Mouse (Mus musculus) hindbrain, embryonic 15.5 days (tissue): ENCODE measurements around the gene Rph3a. TPM values are rescaled to one million over a fixed set of nuclear protein-coding genes. Genes with fewer than 3 reads are reported as not detected.
"Not testable (repeated sequence)": the region's sequence is repeated elsewhere in the genome, so short reads cannot be mapped to it uniquely, and the experiment has no call there.

Source experiments
- ATAC-seq: fragments of 200-750 bp; cut with Nextera tagmentation; 2 replicates; pipeline ENCODE4 v1.8.0; 2017; ENCODE audit warnings: low read depth, moderate number of reproducible peaks, moderate TSS enrichment; ENCODE audit not compliant: low FRiP score
- H3K27ac ChIP-seq: fragments of 300-500 bp; sonication (generic); replicated peaks from 2 replicates; pipeline ENCODE4 v1.5.1; 2015; ENCODE audit warnings: mild to moderate bottlenecking, inconsistent platforms
- H3K27me3 ChIP-seq: fragments of 300-500 bp; sonication (generic); 2 replicates; pipeline ENCODE4 v1.6.1; 2015; ENCODE audit warnings: control low read depth, inconsistent platforms
- H3K36me3 ChIP-seq: fragments of 300-500 bp; sonication (generic); 2 replicates; pipeline ENCODE4 v1.6.1; 2015; ENCODE audit warnings: control low read depth, inconsistent platforms
- H3K4me1 ChIP-seq: fragments of 300-500 bp; sonication (generic); replicated peaks from 2 replicates; pipeline ENCODE4 v1.6.1; 2015; ENCODE audit warnings: control low read depth, inconsistent platforms
- H3K4me2 ChIP-seq: fragments of 300-500 bp; sonication (generic); 2 replicates; pipeline ENCODE4 v1.6.1; 2015; ENCODE audit warnings: moderate library complexity, mild to moderate bottlenecking, inconsistent platforms
- H3K4me3 ChIP-seq: fragments of 300-500 bp; sonication (generic); 2 replicates; pipeline ENCODE4 v1.5.1; 2015; ENCODE audit warnings: mild to moderate bottlenecking, inconsistent platforms
- H3K9ac ChIP-seq: fragments of 300-500 bp; sonication (generic); 2 replicates; pipeline ENCODE4 v1.6.1; 2015; ENCODE audit warnings: inconsistent platforms
- H3K9me3 ChIP-seq: fragments of 300-500 bp; sonication (generic); 2 replicates; pipeline ENCODE4 v1.6.1; 2016; ENCODE audit warnings: control low read depth, inconsistent platforms
- WGBS: fragments of 180-500 bp; shearing (Covaris S2); methylation state at CpG from one replicate; pipeline ENCODE4 v1.1.7; 2015; 5-methylcytosine and 5-hydroxymethylcytosine counted together
- polyA plus RNA-seq: library from polyadenylated mRNA; unstranded; fragments of >200 nt; fragmentation: Nextera tagmentation; extraction: Ambion mirVana; gene quantifications from 2 replicates; pipeline ENCODE4 v1.2.1, GENCODE M21; 2015

Rph3a gene
- polyA plus RNA-seq, 1 experiment from 2014 or later = 31.9 TPM

DNA sequence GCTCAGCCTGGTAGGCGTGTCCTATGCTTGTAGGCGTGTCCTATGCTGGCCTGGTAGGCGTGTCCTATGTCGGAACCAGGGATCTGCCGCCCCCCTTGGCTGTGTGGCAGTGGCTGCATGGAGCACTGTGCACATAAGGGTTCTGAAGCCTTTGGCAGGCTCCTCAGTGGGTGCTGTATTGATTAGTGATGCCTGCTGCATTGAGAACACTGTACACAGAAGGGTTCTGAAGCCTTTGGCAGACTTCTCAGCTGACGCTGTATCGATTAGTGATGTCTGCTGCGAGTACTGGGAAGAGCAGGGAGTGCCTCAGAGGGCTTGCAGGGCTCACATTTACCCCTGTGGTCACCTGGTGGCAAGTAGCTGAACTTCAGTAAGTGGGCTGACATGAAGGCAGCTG is 71.3 kb downstream of the Rph3a start:
- no peak for ATAC-seq
- Histone ChIP-seq H3K9ac (no peak overlapping the region), H3K4me2 (no peak overlapping the region), H3K9me3 (no peaks in the 10 kb centered on the region), H3K4me3 (no peak overlapping the region), H3K27ac (no peak overlapping the region), H3K27me3 (no peaks in the 10 kb centered on the region), H3K36me3 (no peaks in the 10 kb centered on the region), H3K4me1 (no peaks in the 10 kb centered on the region)
- WGBS = 50% methylated on average over 8 of the region's 8 CpGs

DNA sequence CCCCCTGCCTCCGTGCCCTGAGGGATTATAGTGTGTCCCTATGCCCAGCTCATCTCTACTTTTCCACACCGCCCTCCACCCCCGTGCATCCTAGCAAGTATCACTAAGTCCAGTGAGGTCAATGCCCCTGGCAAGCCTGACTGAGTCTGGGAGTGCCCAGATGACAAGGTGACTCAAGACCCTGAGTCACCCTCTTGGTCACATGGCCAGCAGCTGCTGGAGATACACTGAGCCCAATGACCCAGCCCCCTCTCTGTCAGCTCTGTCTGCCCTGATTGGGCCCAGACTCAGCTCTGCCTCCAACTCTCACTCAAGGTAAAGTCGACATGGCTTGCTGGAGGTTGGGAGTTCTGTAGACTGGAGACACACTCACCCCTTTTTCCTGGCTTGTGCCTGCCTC is 72.1 kb downstream of the Rph3a start:
- no peak overlapping the region for H3K4me3 ChIP-seq
- no peak overlapping the region for H3K4me2 ChIP-seq
- no peaks in the 10 kb centered on the region for H3K4me1 ChIP-seq
- no peaks in the 10 kb centered on the region for H3K36me3 ChIP-seq
- H3K27me3 ChIP-seq = no peaks in the 10 kb centered on the region
- no peak overlapping the region for H3K9ac ChIP-seq
- ATAC-seq = no peak
- H3K9me3 ChIP-seq = no peaks in the 10 kb centered on the region
- WGBS = 87% methylated on average over 4 of the region's 4 CpGs
- H3K27ac ChIP-seq = no peak overlapping the region

DNA sequence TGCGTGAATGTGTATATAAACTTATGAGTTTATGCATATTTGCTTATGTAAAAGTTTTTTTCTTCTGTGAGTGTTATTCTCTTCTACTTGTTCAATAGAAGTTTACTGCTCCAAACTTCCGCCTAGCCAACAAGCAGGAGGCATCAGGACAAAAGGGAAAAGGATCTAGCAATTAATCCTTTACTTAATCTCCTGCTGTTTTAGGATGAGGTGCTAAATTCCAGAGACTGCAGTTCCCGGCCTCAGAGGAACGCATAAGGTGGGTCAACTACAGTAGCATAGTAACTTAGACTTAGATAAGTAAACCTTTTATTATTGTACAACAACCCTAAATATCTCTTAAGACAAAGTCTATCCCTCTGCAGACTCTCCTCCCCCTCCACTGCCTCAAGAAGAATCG is 75.9 kb downstream of the Rph3a start:
- no peaks in the 10 kb centered on the region for H3K36me3 ChIP-seq
- no peaks in the 10 kb centered on the region for H3K4me1 ChIP-seq
- H3K4me2 ChIP-seq = no peak overlapping the region
- no peak overlapping the region for H3K27ac ChIP-seq
- no peak for ATAC-seq
- no peak overlapping the region for H3K4me3 ChIP-seq
- no peaks in the 10 kb centered on the region for H3K9me3 ChIP-seq
- no peaks in the 10 kb centered on the region for H3K27me3 ChIP-seq
- 25% methylated on average over 5 of the region's 5 CpGs for WGBS
- H3K9ac ChIP-seq = no peak overlapping the region

- Histone ChIP-seq H3K27me3 (no peaks in the 10 kb centered on the region), H3K4me1 (no peaks in the 10 kb centered on the region), H3K9ac (no peak overlapping the region), H3K9me3 (no peaks in the 10 kb centered on the region), H3K27ac (no peak overlapping the region), H3K4me3 (no peak overlapping the region), H3K36me3 (no peaks in the 10 kb centered on the region), H3K4me2 (no peak overlapping the region)
- 0% methylated on average over 1 of the region's 1 CpGs for WGBS
- no peak for ATAC-seq
Measured at GRCm38 (mm10) chr5:120927036-120927435, 82.9 kb downstream of the Rph3a start.

DNA sequence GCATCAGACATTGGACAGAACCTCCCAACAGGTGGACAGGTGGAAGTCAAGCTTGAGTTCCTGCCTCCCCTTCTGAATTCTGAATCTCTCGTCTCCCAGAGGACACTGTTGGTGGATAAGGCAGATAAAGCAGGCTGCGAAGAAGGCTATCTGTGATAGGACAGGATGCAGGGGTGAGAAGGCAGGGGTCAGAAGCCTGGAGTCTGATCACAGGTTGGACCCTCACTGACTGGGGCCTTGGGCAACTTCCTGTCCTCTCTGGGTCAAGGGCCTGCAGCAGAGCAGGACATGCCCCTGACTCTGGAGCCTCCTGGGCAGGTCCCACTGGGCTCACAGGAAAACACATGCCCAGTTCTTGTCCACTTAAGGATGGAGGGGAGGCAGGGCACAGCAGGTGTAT is 83.6 kb downstream of the Rph3a start:
- H3K9me3 ChIP-seq, H3K4me1 ChIP-seq, H3K36me3 ChIP-seq, H3K4me3 ChIP-seq, H3K27ac ChIP-seq, H3K4me2 ChIP-seq, ATAC-seq, H3K27me3 ChIP-seq, H3K9ac ChIP-seq: not testable (repeated sequence)
- WGBS = 77% methylated on average over 2 of the region's 2 CpGs

DNA sequence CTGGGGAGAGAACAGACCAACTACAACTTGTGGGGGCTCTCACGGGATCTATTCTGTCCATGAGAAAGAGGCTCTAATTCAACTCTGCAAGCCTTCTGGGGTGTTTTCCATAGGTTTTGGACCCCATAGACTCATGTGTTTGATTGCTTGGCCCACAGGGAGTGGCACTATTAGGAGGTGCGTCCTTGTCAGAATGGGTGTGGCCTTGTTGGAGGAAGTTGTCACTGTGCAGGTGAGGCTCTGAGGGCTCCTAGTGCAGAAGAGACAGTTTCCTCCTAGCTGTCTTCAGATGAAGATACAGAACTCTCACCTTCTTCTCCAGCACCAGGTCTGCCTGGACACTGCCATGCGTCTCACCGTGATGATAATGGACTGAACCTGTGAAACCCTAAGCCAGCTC is 85.4 kb downstream of the Rph3a start:
- WGBS = 82% methylated on average over 4 of the region's 4 CpGs

DNA sequence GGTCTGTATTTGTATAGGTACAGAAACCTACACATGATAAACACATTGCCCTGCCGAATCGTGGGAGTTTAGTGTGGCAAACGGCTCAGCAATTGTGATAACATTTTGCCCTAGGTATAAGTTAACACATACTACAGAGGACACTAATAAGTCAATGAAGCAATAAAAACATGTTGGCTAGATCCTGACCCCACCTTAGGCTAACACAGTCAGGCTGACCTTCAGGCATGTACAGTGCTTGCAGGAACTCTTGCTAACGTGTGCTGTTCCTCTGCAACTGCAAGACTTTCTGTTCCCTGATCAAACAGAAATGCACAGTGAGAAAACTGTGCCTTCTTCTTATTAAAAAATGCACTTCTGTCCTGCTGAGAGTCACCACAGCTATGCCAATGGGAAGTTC is 85.9 kb downstream of the Rph3a start:
- no peaks in the 10 kb centered on the region for H3K9me3 ChIP-seq

More for the DNA sequence above, 85.4 kb downstream of the Rph3a start:
- H3K36me3 ChIP-seq, H3K9me3 ChIP-seq, H3K27me3 ChIP-seq, H3K9ac ChIP-seq, H3K27ac ChIP-seq, ATAC-seq, H3K4me2 ChIP-seq, H3K4me3 ChIP-seq, H3K4me1 ChIP-seq: not testable (repeated sequence)

GRCm38 (mm10) chr5:120920296-120920695 is 89.6 kb downstream of the Rph3a start:
- no peak overlapping the region for H3K27ac ChIP-seq
- ATAC-seq = no peak
- H3K4me1 ChIP-seq = no peaks in the 10 kb centered on the region
- no peaks in the 10 kb centered on the region for H3K27me3 ChIP-seq
- H3K4me3 ChIP-seq = no peak overlapping the region
- H3K9me3 ChIP-seq = no peaks in the 10 kb centered on the region
- H3K4me2 ChIP-seq = no peak overlapping the region
- H3K36me3 ChIP-seq = no peaks in the 10 kb centered on the region
- H3K9ac ChIP-seq = no peak overlapping the region
- WGBS = 76% methylated on average over 3 of the region's 3 CpGs

More for the DNA sequence above, 85.9 kb downstream of the Rph3a start:
- no peak overlapping the region for H3K4me3 ChIP-seq
- H3K27me3 ChIP-seq = no peaks in the 10 kb centered on the region
- WGBS = 87% methylated on average over 4 of the region's 4 CpGs
- H3K9ac ChIP-seq = no peak overlapping the region
- ATAC-seq = no peak
- H3K36me3 ChIP-seq = no peaks in the 10 kb centered on the region
- no peak overlapping the region for H3K27ac ChIP-seq
- no peaks in the 10 kb centered on the region for H3K4me1 ChIP-seq
- H3K4me2 ChIP-seq = no peak overlapping the region

DNA sequence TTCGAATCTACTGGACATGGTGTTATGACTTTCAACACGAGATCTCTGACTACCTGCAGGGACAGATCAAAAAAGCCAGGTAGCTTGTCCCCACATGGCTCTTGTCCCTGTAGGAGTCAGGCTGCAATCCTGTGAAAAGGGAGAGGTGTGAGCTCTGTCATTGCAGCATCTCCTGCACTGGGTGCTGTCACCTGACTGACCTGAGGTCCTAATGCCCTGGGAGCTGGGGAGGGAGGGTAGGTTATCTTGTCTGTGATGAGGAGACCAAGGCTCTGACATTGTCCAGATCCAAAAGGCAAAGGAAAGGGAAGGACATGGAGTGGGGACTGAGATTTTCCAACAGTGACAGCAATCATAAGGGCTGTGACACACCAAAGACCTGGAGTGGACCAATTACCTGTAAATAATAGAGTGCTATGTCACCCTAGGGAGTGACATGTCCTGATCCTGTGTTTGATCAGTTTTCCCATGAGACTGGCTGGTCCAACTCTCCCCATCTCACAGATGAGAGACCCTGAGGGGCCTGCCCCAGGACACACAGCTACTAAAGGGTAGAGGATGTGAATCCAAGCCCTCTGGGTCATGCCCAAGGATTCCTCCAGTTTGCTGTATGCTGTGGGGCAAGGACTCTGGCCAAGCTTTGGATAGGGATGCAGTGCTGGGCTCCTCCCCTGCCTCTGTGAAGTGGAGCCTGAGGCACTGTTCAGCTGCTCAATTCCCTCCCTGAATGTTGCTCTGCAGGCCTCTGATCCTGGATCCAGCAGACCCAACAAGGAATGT is 90.5 kb downstream of the Rph3a start:
- not testable (repeated sequence) for H3K27ac ChIP-seq, H3K27me3 ChIP-seq, H3K4me1 ChIP-seq, H3K9ac ChIP-seq, H3K9me3 ChIP-seq, H3K4me3 ChIP-seq, ATAC-seq, H3K36me3 ChIP-seq, H3K4me2 ChIP-seq
- WGBS = 77% methylated on average over 2 of the region's 2 CpGs

DNA sequence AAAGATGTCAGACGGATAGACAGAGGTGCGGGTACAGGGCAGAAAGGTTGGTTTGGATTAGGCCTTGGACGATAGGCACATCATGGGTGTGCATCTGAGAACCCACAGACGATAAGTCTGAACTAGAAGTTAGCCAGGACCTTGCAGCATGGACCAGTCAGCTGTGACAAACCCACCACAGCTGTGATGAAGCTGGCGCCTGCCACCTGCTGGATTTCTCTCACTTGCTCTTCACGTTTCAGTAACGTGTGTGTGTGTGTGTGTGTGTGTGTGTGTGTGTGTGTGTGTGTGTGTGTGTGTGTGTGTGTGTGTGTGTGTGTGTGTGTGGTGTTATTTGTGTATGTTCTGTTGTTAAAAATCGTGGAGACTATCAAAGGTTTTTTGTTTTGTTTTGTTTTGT is 95.7 kb downstream of the Rph3a start, which contains the start of gene Oas1d:
Gene Oas1d (plus strand): TSS at position 333 of the 400 bp plus-strand sequence.
- not testable (repeated sequence) for H3K4me3 ChIP-seq, H3K27me3 ChIP-seq, H3K36me3 ChIP-seq, ATAC-seq, H3K4me1 ChIP-seq, H3K4me2 ChIP-seq, H3K27ac ChIP-seq, H3K9ac ChIP-seq, H3K9me3 ChIP-seq
- WGBS = 55% methylated on average over 8 of the region's 8 CpGs

- ATAC-seq = no peak
- H3K27ac ChIP-seq = no peak overlapping the region
- H3K4me1 ChIP-seq = no peaks in the 10 kb centered on the region
- H3K9ac ChIP-seq = no peak overlapping the region
- no peak overlapping the region for H3K4me2 ChIP-seq
- H3K9me3 ChIP-seq = no peaks in the 10 kb centered on the region
- WGBS = 56% methylated on average over 7 of the region's 7 CpGs
- H3K36me3 ChIP-seq = no peaks in the 10 kb centered on the region
- H3K4me3 ChIP-seq = no peak overlapping the region
- H3K27me3 ChIP-seq = no peaks in the 10 kb centered on the region
Measured at GRCm38 (mm10) chr5:120908196-120908920, 101.5 kb downstream of the Rph3a start.

GRCm38 (mm10) chr5:120906791-120907733 is 102.8 kb downstream of the Rph3a start, which contains the start of gene Oas1a:
Oas1a (minus strand) TSS chr5:120907521.
- not testable (repeated sequence) for ATAC-seq, H3K27me3 ChIP-seq, H3K9ac ChIP-seq, H3K9me3 ChIP-seq, H3K36me3 ChIP-seq, H3K27ac ChIP-seq, H3K4me2 ChIP-seq, H3K4me1 ChIP-seq, H3K4me3 ChIP-seq
- 47% methylated on average over 8 of the region's 12 CpGs for WGBS
